Mouse (Mus musculus): Measurements from ENCODE around the gene Fam221a. TPM values are rescaled to one million over a fixed set of nuclear protein-coding genes. Genes with fewer than 3 reads are reported as not detected.

Gene Fam221a
- polyA plus RNA-seq, 1 experiment from 2014 or later, result 7.0 TPM

DNA sequence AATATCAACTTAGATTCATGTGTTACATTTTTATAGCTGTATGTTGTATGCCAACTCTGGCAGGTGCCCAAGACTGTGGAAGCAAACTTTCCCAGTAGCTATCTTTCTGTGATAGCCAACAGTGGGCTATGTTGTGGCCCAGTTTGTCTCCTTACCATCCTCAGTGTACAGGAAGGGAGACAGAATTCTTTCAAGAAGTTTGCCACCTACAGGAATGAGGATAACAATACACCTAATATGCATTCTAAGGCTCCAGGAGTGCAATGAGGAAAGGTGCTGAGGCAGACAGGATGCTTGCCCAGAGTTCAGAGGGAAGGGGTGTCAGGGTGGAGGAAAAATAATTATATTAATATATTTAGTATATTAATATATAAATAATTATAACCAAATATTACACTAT, 7.1 kb upstream of the Fam221a start:
- 0 out of 2 replicates have a peak, but pooled peaks have one; percentile 32 for ATAC-seq (ENCODE audit: low FRiP score, low TSS enrichment)
- Histone ChIP-seq H3K9ac (ENCODE audit: low read depth, low read length) (no peak overlapping the region), H3K4me1 (ENCODE audit: control insufficient read depth, insufficient read depth, low read length) (no peaks in the 10 kb centered on the region), H3K27ac (ENCODE audit: low read depth, low read length) (no peak overlapping the region), H3K36me3 (ENCODE audit: control insufficient read depth, insufficient read depth, low read length) (no peaks in the 10 kb centered on the region), H3K9me3 (ENCODE audit: control insufficient read depth, low read length) (no peaks in the 10 kb centered on the region), H3K4me2 (replicated peaks; ENCODE audit: low read depth, low read length) (no peak overlapping the region), H3K4me3 (ENCODE audit: low read length) (no peak overlapping the region), H3K27me3 (ENCODE audit: control insufficient read depth, insufficient read depth, low read length) (no peaks in the 10 kb centered on the region)

DNA sequence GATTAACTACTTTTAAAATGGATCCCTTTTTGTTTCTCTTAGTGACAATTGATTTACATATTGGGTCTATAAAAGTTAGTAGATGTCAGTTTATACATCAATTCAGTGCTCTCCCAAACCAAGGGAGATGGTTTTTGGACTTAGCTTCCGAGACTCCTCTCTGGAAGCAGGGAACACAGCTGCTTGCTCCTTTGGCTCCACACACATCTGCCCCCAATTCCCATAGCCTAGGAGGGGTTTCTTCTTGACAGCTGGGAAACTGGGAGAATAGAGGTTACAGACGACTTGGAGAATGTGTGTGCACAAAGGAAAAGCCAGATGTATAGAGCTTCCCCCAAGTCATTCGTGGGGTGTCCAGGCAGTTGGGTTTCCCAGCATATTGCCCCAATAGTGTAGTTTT, 673 bp downstream of the Fam221a start:
- peak overlapping the region; percentile 57; the same call in 1 of the 2 replicates for H3K9ac ChIP-seq (ENCODE audit: low read depth, low read length)
- H3K36me3 ChIP-seq (ENCODE audit: control insufficient read depth, insufficient read depth, low read length), result no peaks in the 10 kb centered on the region
- H3K4me3 ChIP-seq (ENCODE audit: low read length), result peak overlapping the region; percentile 55
- H3K4me1 ChIP-seq (ENCODE audit: control insufficient read depth, insufficient read depth, low read length), result no peaks in the 10 kb centered on the region
- H3K27me3 ChIP-seq (ENCODE audit: control insufficient read depth, insufficient read depth, low read length), result no peaks in the 10 kb centered on the region
- WGBS, result 40% methylated on average over 3 of the region's 3 CpGs
- H3K27ac ChIP-seq (ENCODE audit: low read depth, low read length), result no peak overlapping the region
- peak overlapping the region; percentile 80 for H3K4me2 ChIP-seq (replicated peaks; ENCODE audit: low read depth, low read length)
- H3K9me3 ChIP-seq (ENCODE audit: control insufficient read depth, low read length), result no peaks in the 10 kb centered on the region
- no peak for ATAC-seq (ENCODE audit: low FRiP score, low TSS enrichment)

DNA sequence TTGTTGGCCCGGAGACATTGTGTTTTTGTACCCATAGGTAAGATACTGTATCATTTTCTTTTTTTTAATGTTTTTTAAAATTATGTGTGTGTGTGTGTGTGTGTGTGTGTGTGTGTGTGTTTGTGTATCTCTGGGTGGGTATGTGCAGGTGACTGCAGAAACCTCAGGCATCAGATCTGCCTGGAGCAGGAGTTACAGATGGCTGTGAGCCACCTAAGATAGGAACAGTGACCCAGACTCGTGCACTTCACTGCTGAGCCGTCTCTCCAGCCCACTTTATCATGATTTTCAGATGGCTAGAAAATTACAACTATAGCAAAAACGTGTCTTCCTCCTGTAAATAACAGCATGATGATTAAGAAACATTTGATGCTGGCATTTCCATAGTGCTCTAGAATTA, 5.2 kb downstream of the Fam221a start:
- Histone ChIP-seq H3K4me1 (ENCODE audit: control insufficient read depth, insufficient read depth, low read length) (no peaks in the 10 kb centered on the region), H3K27ac (ENCODE audit: low read depth, low read length) (no peak overlapping the region), H3K4me3 (ENCODE audit: low read length) (no peak overlapping the region), H3K9ac (ENCODE audit: low read depth, low read length) (no peak overlapping the region), H3K27me3 (ENCODE audit: control insufficient read depth, insufficient read depth, low read length) (no peaks in the 10 kb centered on the region), H3K36me3 (ENCODE audit: control insufficient read depth, insufficient read depth, low read length) (no peaks in the 10 kb centered on the region), H3K4me2 (replicated peaks; ENCODE audit: low read depth, low read length) (no peak overlapping the region), H3K9me3 (ENCODE audit: control insufficient read depth, low read length) (no peaks in the 10 kb centered on the region)
- 83% methylated on average over 4 of the region's 4 CpGs for WGBS
- ATAC-seq (ENCODE audit: low FRiP score, low TSS enrichment), result no peak

DNA sequence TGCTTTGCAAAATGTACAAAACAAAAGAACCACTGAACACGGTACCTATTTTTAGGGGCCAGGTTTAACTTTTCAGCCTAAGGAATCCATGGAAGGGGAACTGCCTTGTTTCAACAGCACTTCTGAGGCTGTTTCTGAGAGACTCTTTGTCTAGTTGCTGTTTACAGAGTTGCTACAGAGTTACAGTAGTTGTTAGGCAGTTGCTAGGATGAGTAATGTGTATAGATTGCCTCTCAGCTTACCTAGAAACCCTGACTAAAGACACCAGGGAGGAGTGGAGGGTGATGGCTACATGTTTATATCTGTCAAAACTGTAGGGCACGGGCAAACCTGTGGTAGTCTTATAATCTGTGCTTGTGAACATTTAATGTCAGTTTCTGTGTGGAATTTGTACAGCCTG, 6.4 kb downstream of the Fam221a start:
- H3K4me3 ChIP-seq (ENCODE audit: low read length), result no peak overlapping the region
- WGBS, result 86% methylated on average over 2 of the region's 2 CpGs
- no peaks in the 10 kb centered on the region for H3K4me1 ChIP-seq (ENCODE audit: control insufficient read depth, insufficient read depth, low read length)
- H3K9ac ChIP-seq (ENCODE audit: low read depth, low read length), result no peak overlapping the region
- no peak overlapping the region for H3K4me2 ChIP-seq (replicated peaks; ENCODE audit: low read depth, low read length)
- no peaks in the 10 kb centered on the region for H3K9me3 ChIP-seq (ENCODE audit: control insufficient read depth, low read length)
- no peaks in the 10 kb centered on the region for H3K36me3 ChIP-seq (ENCODE audit: control insufficient read depth, insufficient read depth, low read length)
- ATAC-seq (ENCODE audit: low FRiP score, low TSS enrichment), result no peak
- no peak overlapping the region for H3K27ac ChIP-seq (ENCODE audit: low read depth, low read length)
- H3K27me3 ChIP-seq (ENCODE audit: control insufficient read depth, insufficient read depth, low read length), result no peaks in the 10 kb centered on the region

DNA sequence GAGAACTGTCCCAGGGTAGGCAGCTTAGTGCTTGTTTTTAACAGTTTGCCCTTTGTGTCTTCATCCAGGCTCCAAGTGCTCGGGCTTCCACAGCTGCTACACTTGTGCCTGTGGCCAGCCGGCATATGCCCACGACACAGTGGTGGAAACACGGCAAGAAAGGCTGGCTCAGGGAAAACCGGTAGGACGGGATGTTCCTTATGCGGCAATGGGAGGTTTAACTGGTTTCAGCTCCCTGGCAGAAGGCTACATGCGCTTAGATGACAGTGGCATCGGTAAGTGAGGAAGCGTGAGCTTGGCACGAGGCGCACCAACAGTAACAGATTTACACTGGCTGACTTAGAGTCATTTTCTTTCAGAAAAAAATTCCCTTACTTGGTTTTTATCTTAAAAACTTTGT, 10.8 kb downstream of the Fam221a start:
- H3K9me3 ChIP-seq (ENCODE audit: control insufficient read depth, low read length), result no peaks in the 10 kb centered on the region
- H3K4me3 ChIP-seq (ENCODE audit: low read length), result no peak overlapping the region
- H3K9ac ChIP-seq (ENCODE audit: low read depth, low read length), result no peak overlapping the region
- no peaks in the 10 kb centered on the region for H3K4me1 ChIP-seq (ENCODE audit: control insufficient read depth, insufficient read depth, low read length)
- no peaks in the 10 kb centered on the region for H3K36me3 ChIP-seq (ENCODE audit: control insufficient read depth, insufficient read depth, low read length)
- no peak overlapping the region for H3K4me2 ChIP-seq (replicated peaks; ENCODE audit: low read depth, low read length)
- WGBS, result 70% methylated on average over 12 of the region's 12 CpGs
- H3K27ac ChIP-seq (ENCODE audit: low read depth, low read length), result no peak overlapping the region
- ATAC-seq (ENCODE audit: low FRiP score, low TSS enrichment), result no peak
- no peaks in the 10 kb centered on the region for H3K27me3 ChIP-seq (ENCODE audit: control insufficient read depth, insufficient read depth, low read length)

DNA sequence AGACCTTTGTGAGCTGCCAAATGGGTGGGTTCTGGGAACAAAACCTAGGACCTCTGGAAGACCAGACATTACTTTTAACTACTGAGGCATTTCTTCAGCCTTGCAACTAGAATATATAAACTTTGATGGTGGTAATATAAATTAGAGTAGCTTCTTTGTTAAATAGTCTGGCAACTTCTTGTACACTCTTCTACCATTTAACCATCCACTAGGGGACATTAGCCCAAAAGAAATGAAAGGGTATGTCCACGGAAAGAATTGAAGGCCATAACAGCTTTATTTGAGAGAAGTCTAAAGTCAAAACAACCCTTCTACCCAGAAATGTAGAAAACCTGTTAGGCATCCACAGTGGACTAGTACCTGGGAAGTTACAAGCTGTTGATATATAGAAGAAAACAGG, 26.7 kb downstream of the Fam221a start:
- no peak for ATAC-seq (ENCODE audit: low FRiP score, low TSS enrichment)
- H3K4me1 ChIP-seq (ENCODE audit: control insufficient read depth, insufficient read depth, low read length), result no peaks in the 10 kb centered on the region
- H3K4me3 ChIP-seq (ENCODE audit: low read length), result no peak overlapping the region
- WGBS, result 62% methylated on average over 1 of the region's 1 CpGs
- no peaks in the 10 kb centered on the region for H3K9me3 ChIP-seq (ENCODE audit: control insufficient read depth, low read length)
- no peaks in the 10 kb centered on the region for H3K27me3 ChIP-seq (ENCODE audit: control insufficient read depth, insufficient read depth, low read length)
- H3K27ac ChIP-seq (ENCODE audit: low read depth, low read length), result no peak overlapping the region
- no peak overlapping the region for H3K9ac ChIP-seq (ENCODE audit: low read depth, low read length)
- no peak overlapping the region for H3K4me2 ChIP-seq (replicated peaks; ENCODE audit: low read depth, low read length)
- no peaks in the 10 kb centered on the region for H3K36me3 ChIP-seq (ENCODE audit: control insufficient read depth, insufficient read depth, low read length)

DNA sequence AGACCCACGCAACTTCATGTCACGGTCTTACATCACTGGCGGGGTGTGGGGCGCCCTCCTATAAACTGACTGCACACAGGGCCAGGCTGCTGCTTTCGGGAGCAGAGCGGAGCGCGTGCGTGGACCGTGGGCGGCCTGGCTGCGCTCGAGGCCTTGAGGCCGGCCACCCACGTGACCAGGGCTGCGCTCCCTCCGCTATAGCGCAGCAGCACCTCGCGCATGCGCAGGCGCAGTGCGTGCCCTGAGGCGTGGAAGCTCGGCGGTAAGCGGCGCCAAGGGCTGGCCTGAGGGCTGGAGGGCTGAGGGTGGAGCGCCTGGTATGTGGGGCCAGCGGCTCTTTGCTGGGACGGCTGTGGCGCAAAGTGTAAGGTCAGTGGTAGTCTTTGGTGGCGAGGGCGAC, 27.8 kb downstream of the Fam221a start, which contains the start of gene Stk31:
Gene Stk31 (plus strand): TSS at position 289 of the 400 bp plus-strand sequence.
- no peak within 1 kb of the TSS for H3K27ac ChIP-seq (ENCODE audit: low read depth, low read length)
- H3K4me1 ChIP-seq (ENCODE audit: control insufficient read depth, insufficient read depth, low read length), result no peaks in the 10 kb centered on the region
- H3K36me3 ChIP-seq (ENCODE audit: control insufficient read depth, insufficient read depth, low read length), result no peaks in the 10 kb centered on the region
- no peak within 1 kb of the TSS for H3K9ac ChIP-seq (ENCODE audit: low read depth, low read length)
- no peak within 1 kb of the TSS for H3K4me2 ChIP-seq (replicated peaks; ENCODE audit: low read depth, low read length)
- no peaks in the 10 kb centered on the region for H3K27me3 ChIP-seq (ENCODE audit: control insufficient read depth, insufficient read depth, low read length)
- no peak for ATAC-seq (ENCODE audit: low FRiP score, low TSS enrichment)
- H3K4me3 ChIP-seq (ENCODE audit: low read length), result no peak within 1 kb of the TSS
- WGBS, result 88% methylated on average over 34 of the region's 34 CpGs
- no peaks in the 10 kb centered on the region for H3K9me3 ChIP-seq (ENCODE audit: control insufficient read depth, low read length)

DNA sequence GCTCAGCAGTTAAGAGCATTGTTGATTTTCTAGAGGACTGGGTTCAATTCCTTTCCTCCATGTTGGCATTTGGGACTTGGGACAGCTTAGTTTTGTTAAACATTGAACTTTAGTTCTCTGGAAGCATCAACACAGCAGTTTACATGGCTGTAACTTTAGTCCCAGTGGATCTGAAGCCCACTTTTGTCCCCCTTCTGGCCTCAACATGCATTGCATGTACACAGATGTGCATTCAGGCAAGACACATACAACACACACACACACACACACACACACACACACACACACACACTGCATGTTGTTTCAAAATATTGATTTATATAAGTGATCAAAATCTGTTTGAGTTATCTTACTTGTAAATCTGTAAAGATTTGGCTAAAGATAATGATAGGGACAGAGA, 29.9 kb downstream of the Fam221a start:
- H3K4me2 ChIP-seq (replicated peaks; ENCODE audit: low read depth, low read length), result no peak overlapping the region
- no peak overlapping the region for H3K9ac ChIP-seq (ENCODE audit: low read depth, low read length)
- H3K4me3 ChIP-seq (ENCODE audit: low read length), result no peak overlapping the region
- H3K36me3 ChIP-seq (ENCODE audit: control insufficient read depth, insufficient read depth, low read length), result no peaks in the 10 kb centered on the region
- H3K27me3 ChIP-seq (ENCODE audit: control insufficient read depth, insufficient read depth, low read length), result no peaks in the 10 kb centered on the region
- ATAC-seq (ENCODE audit: low FRiP score, low TSS enrichment), result no peak
- no peak overlapping the region for H3K27ac ChIP-seq (ENCODE audit: low read depth, low read length)
- no peaks in the 10 kb centered on the region for H3K4me1 ChIP-seq (ENCODE audit: control insufficient read depth, insufficient read depth, low read length)
- no peaks in the 10 kb centered on the region for H3K9me3 ChIP-seq (ENCODE audit: control insufficient read depth, low read length)

DNA sequence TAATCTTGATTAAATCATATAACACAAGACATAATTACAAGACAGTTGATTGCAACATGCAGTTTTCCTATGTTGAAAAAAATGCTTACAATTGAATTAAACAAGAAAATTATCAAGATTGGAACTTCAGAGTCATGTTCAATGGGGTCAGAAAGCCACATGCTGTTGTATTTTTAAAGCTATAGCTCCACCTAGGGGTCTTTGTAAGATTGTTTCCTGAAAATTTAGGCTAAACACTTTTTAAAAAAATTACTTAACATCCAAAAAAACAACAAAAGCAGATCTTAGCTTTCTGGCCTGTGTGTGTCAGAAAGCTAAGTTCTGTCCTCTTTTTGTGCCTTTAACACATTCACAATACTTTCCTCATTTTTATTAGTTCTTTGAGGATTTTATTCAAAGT, 30.8 kb downstream of the Fam221a start:
- H3K4me3 ChIP-seq (ENCODE audit: low read length), result no peak overlapping the region
- no peak overlapping the region for H3K4me2 ChIP-seq (replicated peaks; ENCODE audit: low read depth, low read length)
- H3K4me1 ChIP-seq (ENCODE audit: control insufficient read depth, insufficient read depth, low read length), result no peaks in the 10 kb centered on the region
- no peaks in the 10 kb centered on the region for H3K27me3 ChIP-seq (ENCODE audit: control insufficient read depth, insufficient read depth, low read length)
- no peak overlapping the region for H3K27ac ChIP-seq (ENCODE audit: low read depth, low read length)
- ATAC-seq (ENCODE audit: low FRiP score, low TSS enrichment), result no peak
- H3K9me3 ChIP-seq (ENCODE audit: control insufficient read depth, low read length), result no peaks in the 10 kb centered on the region
- H3K9ac ChIP-seq (ENCODE audit: low read depth, low read length), result no peak overlapping the region
- H3K36me3 ChIP-seq (ENCODE audit: control insufficient read depth, insufficient read depth, low read length), result no peaks in the 10 kb centered on the region

DNA sequence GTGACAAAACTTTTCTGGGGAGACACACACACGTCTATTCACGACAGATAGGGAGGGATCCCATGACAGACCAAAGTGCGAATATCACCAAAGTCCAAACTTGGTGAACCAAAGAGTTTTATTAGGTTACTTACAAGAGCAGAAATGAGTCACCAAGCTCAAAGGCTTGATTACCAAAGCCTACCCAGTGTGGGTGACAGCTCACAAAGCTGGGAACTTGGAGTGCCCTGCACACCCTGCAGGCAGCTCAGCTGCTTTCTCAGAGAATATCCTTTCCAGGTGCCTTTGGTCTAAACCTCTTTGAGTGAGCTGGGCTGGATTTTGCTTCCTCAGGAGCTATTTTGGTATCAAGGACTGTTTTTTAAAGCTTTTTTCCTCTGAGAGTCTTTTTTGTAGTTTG, 43.3 kb downstream of the Fam221a start:
- ATAC-seq (ENCODE audit: low FRiP score, low TSS enrichment), result no peak
- H3K27me3 ChIP-seq (ENCODE audit: control insufficient read depth, insufficient read depth, low read length), result no peaks in the 10 kb centered on the region
- H3K4me2 ChIP-seq (replicated peaks; ENCODE audit: low read depth, low read length), result no peak overlapping the region
- no peaks in the 10 kb centered on the region for H3K4me1 ChIP-seq (ENCODE audit: control insufficient read depth, insufficient read depth, low read length)
- WGBS, result 87% methylated on average over 3 of the region's 3 CpGs
- no peaks in the 10 kb centered on the region for H3K9me3 ChIP-seq (ENCODE audit: control insufficient read depth, low read length)
- H3K9ac ChIP-seq (ENCODE audit: low read depth, low read length), result no peak overlapping the region
- H3K36me3 ChIP-seq (ENCODE audit: control insufficient read depth, insufficient read depth, low read length), result no peaks in the 10 kb centered on the region
- no peak overlapping the region for H3K4me3 ChIP-seq (ENCODE audit: low read length)
- no peak overlapping the region for H3K27ac ChIP-seq (ENCODE audit: low read depth, low read length)

All from kidney, embryonic 14.5 days (tissue).